Mouse (Mus musculus) liver, embryonic 13.5 days (tissue): Measurements from ENCODE around the gene Plb1. TPM values are rescaled to one million over a fixed set of nuclear protein-coding genes. Genes with fewer than 3 reads are reported as not detected.

ENCODE experiments used
- ATAC-seq: fragments of 200-750 bp; cut with Nextera tagmentation; 2 replicates; pipeline ENCODE4 v1.8.0; 2017; ENCODE audit warnings: low read depth, mild to moderate bottlenecking, moderate number of reproducible peaks, moderate library complexity
- DNase-seq: peaks from one replicate; pipeline ENCODE4 v3.0.0; 2022
- H3K27ac ChIP-seq: fragments of 300-500 bp; sonication (generic); 2 replicates; pipeline ENCODE4 v1.5.1; 2015; ENCODE audit warnings: moderate library complexity, mild to moderate bottlenecking, inconsistent platforms
- H3K27me3 ChIP-seq: fragments of 300-500 bp; sonication (generic); 2 replicates; pipeline ENCODE4 v1.6.1; 2015; ENCODE audit warnings: mild to moderate bottlenecking, inconsistent platforms
- H3K36me3 ChIP-seq: fragments of 300-500 bp; sonication (generic); 2 replicates; pipeline ENCODE4 v1.6.1; 2015; ENCODE audit warnings: mild to moderate bottlenecking, inconsistent platforms
- H3K4me1 ChIP-seq: fragments of 300-500 bp; sonication (generic); replicated peaks from 2 replicates; pipeline ENCODE4 v1.6.1; 2015; ENCODE audit warnings: inconsistent platforms
- H3K4me2 ChIP-seq: fragments of 300-500 bp; sonication (generic); 2 replicates; pipeline ENCODE4 v1.6.1; 2015; ENCODE audit warnings: inconsistent platforms, mild to moderate bottlenecking, moderate library complexity
- H3K4me3 ChIP-seq: fragments of 300-500 bp; sonication (generic); replicated peaks from 2 replicates; pipeline ENCODE4 v1.5.1; 2015; ENCODE audit warnings: mild to moderate bottlenecking, inconsistent platforms
- H3K9ac ChIP-seq: fragments of 300-500 bp; sonication (generic); 2 replicates; pipeline ENCODE4 v1.6.1; 2015; ENCODE audit warnings: mild to moderate bottlenecking, inconsistent platforms
- H3K9me3 ChIP-seq: fragments of 300-500 bp; sonication (generic); replicated peaks from 2 replicates; pipeline ENCODE4 v1.6.1; 2016; ENCODE audit warnings: inconsistent platforms
- WGBS: fragments of 180-500 bp; shearing (Covaris S2); methylation state at CpG from one replicate; pipeline ENCODE4 v1.1.7; 2015; ENCODE audit not compliant: insufficient replicate concordance; 5-methylcytosine and 5-hydroxymethylcytosine counted together
- polyA plus RNA-seq: library from polyadenylated mRNA; unstranded; fragments of >200 nt; fragmentation: Nextera tagmentation; extraction: Ambion mirVana; gene quantifications from 2 replicates; pipeline ENCODE4 v1.2.1, GENCODE M21; 2015

Gene Plb1
- polyA plus RNA-seq, 1 experiment from 2014 or later: not detected

GRCm38 (mm10) chr5:32415554-32415953, 183.0 kb downstream of the Plb1 start:
- Histone ChIP-seq H3K9me3 (no peaks in the 10 kb centered on the region), H3K27me3 (no peaks in the 10 kb centered on the region), H3K4me3 (no peak overlapping the region), H3K4me2 (no peak overlapping the region), H3K9ac (no peak overlapping the region), H3K36me3 (no peaks in the 10 kb centered on the region), H3K27ac (no peak overlapping the region), H3K4me1 (peaks cover 11% of the 10 kb centered on the region)
- no peak for ATAC-seq
- 69% methylated on average over 6 of the region's 6 CpGs for WGBS
- no peak for DNase-seq

Other genes with a start within 250 kb of the Plb1 start
- gene Fosl2, start 96.9 kb upstream of the Plb1 start, polyA plus RNA-seq: 0.35 and 0.42 TPM in 2 replicates
- 117 and 158 TPM in 2 replicates for gene Ppp1cb, start 226.1 kb downstream of the Plb1 start, polyA plus RNA-seq